Mouse (Mus musculus) CD4-positive, CD25-positive, alpha-beta regulatory T cell, adult 2 months (primary cell): ENCODE results near the gene Frmd5.
A peak's percentile ranks its signal among the peaks of the same experiment; 100 is the strongest.
"Not testable (repeated sequence)": the region's sequence is repeated elsewhere in the genome, so short reads cannot be mapped to it uniquely, and the experiment has no call there.

Source experiments
- DNase-seq: peaks from one replicate; pipeline ENCODE4 v3.0.0-alpha.2; 2012; ENCODE audit warnings: low read depth, low spot score

Gene Frmd5

GRCm38 (mm10) chr2:121806959-121807653 is at the start of gene Frmd5:
TSS of gene Frmd5 (minus strand) at chr2:121807087.
- DNase-seq: peak; percentile 92

GRCm38 (mm10) chr2:121853974-121854373 is 47.1 kb upstream of the Frmd5 start:
- no peak for DNase-seq

GRCm38 (mm10) chr2:121852045-121852444 is 45.2 kb upstream of the Frmd5 start:
- DNase-seq: no peak

- no peak for DNase-seq
Observed at GRCm38 (mm10) chr2:121846050-121846449, 39.2 kb upstream of the Frmd5 start.

- DNase-seq: no peak
Observed at GRCm38 (mm10) chr2:121842249-121842648, 35.4 kb upstream of the Frmd5 start.

- DNase-seq: peak; percentile 9
Observed at GRCm38 (mm10) chr2:121841453-121841852, 34.6 kb upstream of the Frmd5 start.

GRCm38 (mm10) chr2:121834926-121835325 is 28.0 kb upstream of the Frmd5 start:
- DNase-seq: no peak

GRCm38 (mm10) chr2:121832484-121832894 is 25.6 kb upstream of the Frmd5 start:
- peak; percentile 71 for DNase-seq

GRCm38 (mm10) chr2:121828411-121828810 is 21.5 kb upstream of the Frmd5 start:
- no peak for DNase-seq

GRCm38 (mm10) chr2:121826189-121826588 is 19.3 kb upstream of the Frmd5 start:
- DNase-seq: no peak

GRCm38 (mm10) chr2:121824653-121825052 is 17.8 kb upstream of the Frmd5 start:
- no peak for DNase-seq

- DNase-seq: no peak
Observed at GRCm38 (mm10) chr2:121821787-121822186, 14.9 kb upstream of the Frmd5 start.

GRCm38 (mm10) chr2:121810876-121811275 is 4.0 kb upstream of the Frmd5 start:
- DNase-seq: not testable (repeated sequence)

- DNase-seq: no peak
Observed at GRCm38 (mm10) chr2:121809126-121809525, 2.2 kb upstream of the Frmd5 start.

GRCm38 (mm10) chr2:121806171-121806943 is 530 bp downstream of the Frmd5 start:
- peak; percentile 39 for DNase-seq

- DNase-seq: no peak
Observed at GRCm38 (mm10) chr2:121799051-121799450, 7.8 kb downstream of the Frmd5 start.

- no peak for DNase-seq
Observed at GRCm38 (mm10) chr2:121795995-121796394, 10.9 kb downstream of the Frmd5 start.

- no peak for DNase-seq
Observed at GRCm38 (mm10) chr2:121789777-121790176, 17.1 kb downstream of the Frmd5 start.

GRCm38 (mm10) chr2:121788415-121788814 is 18.5 kb downstream of the Frmd5 start:
- no peak for DNase-seq

GRCm38 (mm10) chr2:121787767-121788166 is 19.1 kb downstream of the Frmd5 start:
- peak; percentile 62 for DNase-seq

GRCm38 (mm10) chr2:121787271-121787670 is 19.6 kb downstream of the Frmd5 start:
- DNase-seq: peak; percentile 15

GRCm38 (mm10) chr2:121776219-121776618 is 30.7 kb downstream of the Frmd5 start:
- no peak for DNase-seq

- no peak for DNase-seq
Observed at GRCm38 (mm10) chr2:121764851-121765250, 42.0 kb downstream of the Frmd5 start.
